15 mouse cellular contexts compared by ENCODE assay signal in the genomic region with DNA sequence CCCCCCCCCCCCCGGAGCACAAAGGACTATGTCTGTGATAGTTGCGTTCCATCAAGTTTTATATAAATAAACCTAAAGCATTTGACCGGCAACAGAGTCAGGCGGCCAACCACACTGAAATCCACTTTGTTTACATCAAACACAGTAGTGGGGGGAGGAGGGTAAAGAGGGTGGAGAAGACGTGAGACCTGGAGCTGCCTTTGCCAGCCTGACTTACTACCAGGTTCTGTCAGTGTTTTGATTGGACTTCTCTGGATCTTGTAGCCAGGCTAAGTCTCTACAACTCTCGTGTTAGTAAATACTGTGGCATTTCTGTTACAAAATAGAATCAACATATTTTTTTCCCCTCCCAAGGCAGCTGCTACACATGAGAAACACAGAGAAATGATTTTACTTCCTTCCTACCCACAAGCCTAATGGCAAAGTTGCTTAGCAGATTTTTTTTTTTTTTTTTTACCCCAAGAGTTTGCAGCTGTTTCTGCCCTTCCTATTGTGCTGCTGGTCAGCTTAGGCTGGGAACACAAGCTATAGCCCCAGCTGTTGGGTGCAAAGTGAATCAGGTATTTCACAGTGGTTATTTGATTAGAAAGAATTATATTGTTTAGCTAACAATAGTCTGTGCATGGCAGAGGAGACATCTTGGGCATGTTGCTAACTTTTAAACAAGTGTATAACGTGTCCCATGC. TPM values are rescaled to one million over a fixed set of nuclear protein-coding genes. Genes with fewer than 3 reads are reported as not detected.
DNase-seq lines count a peak whose midpoint lies in the region; ATAC-seq lines count a peak whose summit lies in the region.
"Had no signal": no experiment of that assay in that cellular context is flagged by ENCODE, and none has a peak within 500 bp of the region (broad histone marks: within the 10 kb centered on the region; RNA-seq: fewer than 3 reads in every experiment).

No protein-coding gene starts in this region.

- no peaks in the 10 kb centered on the region for H3K9me3 ChIP-seq in heart, embryonic 15.5 days (replicated peaks)
- H3K9me3 ChIP-seq in stomach, embryonic 15.5 days, result no peaks in the 10 kb centered on the region
- H3K9me3 ChIP-seq: forebrain, embryonic 13.5 days; hindbrain, embryonic 10.5 days had no signal

- 23% methylated on average over 7 of the region's 7 CpGs for WGBS in heart, embryonic 15.5 days
- WGBS in stomach, embryonic 15.5 days, result 17% methylated on average over 7 of the region's 7 CpGs

- H3K4me3 ChIP-seq in heart, embryonic 15.5 days, result no peak overlapping the region
- H3K4me3 ChIP-seq in stomach, embryonic 15.5 days (replicated peaks), result no peak overlapping the region
- H3K4me3 ChIP-seq: forebrain, embryonic 13.5 days; hindbrain, embryonic 10.5 days had no signal

- no peak for DNase-seq in heart, adult 18-20 months
- DNase-seq in lung, postnatal 10 days, result peak; percentile 19
- DNase-seq in lung, adult 18-20 months, result no peak
- DNase-seq in fibroblast of lung, adult 2 months (ENCODE audit: low read depth), result peak; percentile 23
- no peak for DNase-seq in adrenal gland, postnatal 4 days (ENCODE audit: low spot score in 2 of 2)
- DNase-seq: adrenal gland, postnatal 14 days; gastrocnemius, postnatal 10 days; kidney, adult 18-20 months; layer of hippocampus, adult 9-11 months; liver; right cerebral cortex, postnatal 25 days had no signal

- no peaks in the 10 kb centered on the region; the same call in 1 of the 2 replicates for H3K4me1 ChIP-seq in heart, embryonic 15.5 days (replicated peaks)
- H3K4me1 ChIP-seq in stomach, embryonic 15.5 days, result peaks cover 6% of the 10 kb centered on the region; the same call in 1 of the 2 replicates

- H3K36me3 ChIP-seq in heart, embryonic 15.5 days, result no peaks in the 10 kb centered on the region
- H3K36me3 ChIP-seq in stomach, embryonic 15.5 days, result no peaks in the 10 kb centered on the region
- H3K36me3 ChIP-seq: hindbrain, embryonic 10.5 days had no signal

- H3K27ac ChIP-seq in heart, embryonic 15.5 days, result no peak overlapping the region
- H3K27ac ChIP-seq in stomach, embryonic 15.5 days, result peak overlapping the region; percentile 6
- H3K27ac ChIP-seq: forebrain, embryonic 13.5 days; hindbrain, embryonic 10.5 days had no signal

- peak overlapping the region; percentile 11; the same call in 1 of the 2 replicates for H3K4me2 ChIP-seq in heart, embryonic 15.5 days
- no peak overlapping the region for H3K4me2 ChIP-seq in stomach, embryonic 15.5 days
- H3K4me2 ChIP-seq: forebrain, embryonic 13.5 days had no signal

- ATAC-seq in heart, embryonic 15.5 days (replicated peaks; ENCODE audit: insufficient number of reproducible peaks, insufficient read depth, low FRiP score, low read depth), result no peak
- ATAC-seq in stomach, embryonic 15.5 days (ENCODE audit: insufficient read depth, low FRiP score, low read depth), result no peak
- ATAC-seq: forebrain, embryonic 13.5 days had no signal

- no peaks in the 10 kb centered on the region for H3K27me3 ChIP-seq in heart, embryonic 15.5 days
- H3K27me3 ChIP-seq in stomach, embryonic 15.5 days (replicated peaks), result no peaks in the 10 kb centered on the region
- H3K27me3 ChIP-seq: forebrain, embryonic 13.5 days had no signal

- H3K9ac ChIP-seq in heart, embryonic 15.5 days, result no peak overlapping the region
- H3K9ac ChIP-seq in stomach, embryonic 15.5 days, result no peak overlapping the region
- H3K9ac ChIP-seq: forebrain, embryonic 13.5 days had no signal

RNA-seq across cellular contexts. Expression of gene Met, which starts 52.3 kb away (rescaled TPM):
- 1.9 and 2.8 TPM in 2 replicates for polyA plus RNA-seq in heart, embryonic 15.5 days (2015; fragmentation: Nextera tagmentation; extraction: Ambion mirVana)
- 1 to 10 TPM; 1.0 to 3.2 TPM for total RNA-seq in heart, adult 18-20 months (2021)
- polyA plus RNA-seq in stomach, embryonic 15.5 days (2015; fragmentation: Nextera tagmentation; extraction: Ambion mirVana), result 10.5 and 13.2 TPM in 2 replicates
- total RNA-seq in adrenal gland, postnatal 4 days (2021), result 10 to 100 TPM; 10.3 to 10.6 TPM

Comparison
In these comparisons a context has a peak if more than half of its experiments do, and no peak if none do; other contexts are left out.
1. DNase-seq: peak in lung, postnatal 10 days (single experiment) and fibroblast of lung, adult 2 months (single experiment); none in heart, adult 18-20 months (0 of 2), lung, adult 18-20 months (0 of 2) and adrenal gland, postnatal 4 days (0 of 2).